Mouse (Mus musculus): ENCODE data around the gene Hist3h2ba. TPM values are rescaled to one million over a fixed set of nuclear protein-coding genes. Genes with fewer than 3 reads are reported as not detected.
"Not testable (repeated sequence)": the region's sequence is repeated elsewhere in the genome, so short reads cannot be mapped to it uniquely, and the experiment has no call there.

The Hist3h2ba gene
- total RNA-seq, 1 experiment from 2014 or later: 23.5 TPM

- DNase-seq: peak; percentile 95
These were observed 10.2 kb upstream of the Hist3h2ba start, which contains the start of gene Rnf187 for GRCm38 (mm10) chr11:58938322-58939087. Rnf187 (minus strand) TSS chr11:58938916.

DNA sequence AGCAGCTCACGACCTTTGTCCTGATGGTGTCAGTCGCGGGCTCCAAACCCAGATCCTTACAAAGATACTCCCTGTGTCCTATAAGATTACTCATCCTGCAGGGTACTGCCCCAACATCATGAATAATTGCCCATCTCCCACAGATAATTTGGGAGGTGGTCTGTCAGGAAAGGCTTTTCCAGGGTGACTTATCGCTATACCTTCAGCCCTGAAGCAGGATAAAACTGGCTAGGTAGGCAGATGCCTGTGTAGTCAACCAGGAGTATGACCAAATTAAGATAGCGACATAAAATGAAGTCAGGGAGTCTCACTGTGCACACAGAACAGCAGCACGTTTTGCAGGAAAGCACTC, 9.7 kb upstream of the Hist3h2ba start:
- DNase-seq: no peak

DNA sequence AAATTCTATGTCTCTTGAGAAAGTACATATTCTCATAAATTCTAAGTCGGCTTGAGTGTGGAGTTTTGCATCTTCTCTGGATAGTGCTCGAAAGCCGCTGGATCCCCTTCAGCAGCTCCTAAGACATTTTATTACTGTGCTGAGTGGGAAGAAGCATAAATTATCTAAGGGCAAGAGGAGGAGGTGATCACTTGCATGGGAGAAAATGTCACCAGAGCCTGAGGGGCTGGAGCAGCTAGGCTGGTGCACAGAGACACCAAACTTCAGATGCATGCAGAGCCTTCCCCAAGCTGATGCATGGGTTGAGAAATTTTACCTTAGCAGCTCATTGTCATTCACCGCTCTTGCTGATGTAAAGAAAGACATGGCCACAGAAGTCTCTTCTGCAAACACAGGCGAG, 4.6 kb upstream of the Hist3h2ba start:
- no peak for DNase-seq

DNA sequence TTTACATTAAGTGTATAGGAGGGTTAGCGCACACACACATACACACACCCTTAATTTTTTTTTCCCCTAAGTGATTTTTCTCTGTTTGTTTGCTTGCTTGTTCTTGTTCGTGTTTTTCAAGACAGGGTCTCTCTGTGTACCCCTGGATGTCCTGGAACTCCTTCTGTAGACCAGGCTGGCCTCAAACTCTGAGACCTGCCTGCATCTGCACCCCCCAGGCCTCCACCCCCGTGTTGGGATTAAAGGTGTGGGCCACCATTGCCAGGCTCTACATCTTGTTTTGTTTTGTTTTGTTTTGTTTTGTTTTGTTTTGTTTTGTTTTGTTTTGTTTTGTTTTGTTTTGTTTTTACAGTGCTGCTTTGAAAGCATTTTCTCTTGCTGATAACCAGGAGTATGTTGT, 1.4 kb upstream of the Hist3h2ba start:
- DNase-seq: no peak

DNA sequence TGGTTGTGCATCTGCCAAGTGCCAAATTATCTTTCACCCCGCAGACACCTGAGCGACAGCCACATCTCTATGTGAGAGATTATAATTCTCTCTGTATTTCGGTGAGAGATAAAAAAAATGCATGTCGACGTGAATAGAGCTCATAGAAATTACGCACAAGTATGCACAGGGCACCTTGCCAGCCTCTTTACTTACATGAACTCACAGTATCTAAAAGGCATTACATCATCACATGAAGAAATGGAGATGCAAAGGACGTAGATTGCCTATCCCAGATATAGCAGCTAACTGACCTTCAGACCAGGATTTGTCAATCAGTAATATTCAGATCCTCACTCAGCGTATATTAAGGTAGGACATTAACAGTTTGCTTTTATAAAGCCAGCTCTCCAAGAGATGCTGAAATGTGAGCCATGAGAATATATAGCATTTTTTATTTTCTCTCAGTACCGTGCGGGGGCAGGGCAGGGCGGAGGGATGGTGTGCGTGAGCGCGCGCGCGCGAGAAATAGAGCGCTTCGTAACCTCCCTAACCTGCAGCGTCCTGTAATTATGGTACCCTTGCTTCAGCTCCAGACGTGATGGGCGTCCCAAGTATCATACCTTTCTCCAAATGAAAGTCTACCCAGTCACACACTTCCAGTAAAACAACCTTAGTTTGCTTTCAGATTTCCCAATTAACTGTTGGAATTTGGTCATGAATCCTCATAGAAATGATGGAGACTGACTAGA, 757 bp upstream of the Hist3h2ba start:
- no peak for DNase-seq

GRCm38 (mm10) chr11:58949480-58950431, 1.0 kb downstream of the Hist3h2ba start:
- peak; percentile 3 for DNase-seq

DNA sequence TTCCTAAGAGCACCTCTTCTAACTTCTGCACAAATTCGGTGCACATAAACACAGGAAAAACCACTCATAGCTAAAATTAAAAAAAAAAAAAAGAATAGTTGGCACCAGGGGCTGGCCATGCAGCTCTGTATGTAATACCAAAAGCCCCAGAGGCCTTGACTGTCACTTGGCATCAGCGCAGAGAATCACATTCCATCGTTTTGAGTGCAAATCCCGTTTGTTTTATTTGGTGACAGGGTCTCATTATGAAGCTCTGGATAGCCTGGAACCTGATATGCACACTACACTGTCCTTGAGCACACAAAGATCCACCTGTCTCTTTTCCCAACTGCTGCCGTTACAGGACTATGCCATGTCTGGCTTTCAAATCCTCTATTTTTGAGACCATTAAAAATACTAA, 2.5 kb downstream of the Hist3h2ba start:
- DNase-seq: no peak

DNA sequence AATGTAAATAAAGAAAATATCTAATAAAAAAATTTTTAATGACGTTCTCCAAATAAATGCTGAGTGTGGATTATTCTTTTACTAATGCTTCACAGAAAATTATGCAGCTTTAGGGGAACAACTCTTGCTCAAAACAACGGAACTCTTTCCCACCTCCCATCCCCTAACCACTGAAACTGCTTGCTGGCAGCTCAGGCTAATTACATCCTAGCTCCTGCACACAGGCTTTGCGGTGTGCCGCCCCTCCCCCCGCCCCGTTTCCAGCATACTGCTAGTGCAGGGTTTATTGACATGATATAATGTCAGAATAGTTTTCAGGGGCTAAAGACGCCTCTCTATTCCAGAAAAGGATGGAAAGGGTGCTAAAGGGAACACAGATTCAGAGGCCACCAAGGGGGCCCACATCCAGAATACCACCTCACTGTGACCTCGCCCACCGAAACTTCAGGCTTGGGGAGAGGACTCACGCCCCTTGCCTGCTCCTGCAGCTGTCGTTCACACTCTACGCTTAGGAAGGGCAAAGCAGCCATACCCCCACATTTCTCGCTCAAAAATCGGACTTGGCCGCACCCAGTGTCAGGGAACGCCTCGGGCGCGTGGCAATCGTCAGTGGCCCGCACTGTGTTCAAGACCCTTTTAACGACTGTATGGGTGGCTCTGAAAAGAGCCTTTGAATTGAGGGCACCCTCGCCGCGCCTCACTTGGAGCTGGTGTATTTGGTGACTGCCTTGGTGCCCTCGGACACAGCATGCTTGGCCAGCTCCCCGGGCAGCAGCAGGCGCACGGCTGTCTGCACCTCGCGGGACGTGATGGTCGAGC, 4.8 kb downstream of the Hist3h2ba start:
- DNase-seq: peak; percentile 37

DNA sequence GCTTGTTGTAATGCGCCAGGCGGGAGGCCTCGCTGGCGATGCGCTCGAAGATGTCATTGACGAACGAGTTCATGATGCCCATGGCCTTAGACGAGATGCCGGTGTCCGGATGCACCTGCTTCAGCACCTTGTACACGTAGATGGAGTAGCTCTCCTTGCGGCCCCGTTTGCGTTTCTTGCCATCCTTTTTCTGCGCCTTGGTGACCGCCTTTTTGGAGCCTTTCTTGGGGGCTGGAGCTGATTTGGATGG, 5.4 kb downstream of the Hist3h2ba start:
- DNase-seq: not testable (repeated sequence)

- peak; percentile 89 for DNase-seq
These were observed 5.9 kb downstream of the Hist3h2ba start, which contains the start of the genes Hist3h2a and Trim17 for GRCm38 (mm10) chr11:58954420-58955142. Hist3h2a (plus strand) TSS chr11:58954685. Trim17 (plus strand) TSS chr11:58954685.

- DNase-seq: peak; percentile 25
These were observed 6.6 kb downstream of the Hist3h2ba start for GRCm38 (mm10) chr11:58955143-58955867.

DNA sequence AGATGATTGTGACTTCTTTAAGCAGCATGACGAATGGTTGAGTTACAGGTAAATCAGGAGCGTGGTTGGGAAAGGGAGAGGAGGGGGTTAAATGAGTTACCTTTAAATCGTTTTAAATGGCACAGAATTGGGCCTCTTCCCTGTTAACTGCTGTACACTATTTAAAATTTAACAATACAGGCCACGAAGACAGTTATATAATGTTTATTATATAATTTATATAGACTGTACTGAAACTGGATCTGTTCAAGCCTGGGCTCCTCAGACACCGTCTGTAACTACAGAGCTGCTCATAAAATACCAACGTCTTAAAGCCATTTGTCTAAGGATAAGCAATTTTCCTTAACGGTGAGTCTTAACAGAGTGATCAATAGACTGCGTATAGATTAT, 7.1 kb downstream of the Hist3h2ba start:
- no peak for DNase-seq

DNA sequence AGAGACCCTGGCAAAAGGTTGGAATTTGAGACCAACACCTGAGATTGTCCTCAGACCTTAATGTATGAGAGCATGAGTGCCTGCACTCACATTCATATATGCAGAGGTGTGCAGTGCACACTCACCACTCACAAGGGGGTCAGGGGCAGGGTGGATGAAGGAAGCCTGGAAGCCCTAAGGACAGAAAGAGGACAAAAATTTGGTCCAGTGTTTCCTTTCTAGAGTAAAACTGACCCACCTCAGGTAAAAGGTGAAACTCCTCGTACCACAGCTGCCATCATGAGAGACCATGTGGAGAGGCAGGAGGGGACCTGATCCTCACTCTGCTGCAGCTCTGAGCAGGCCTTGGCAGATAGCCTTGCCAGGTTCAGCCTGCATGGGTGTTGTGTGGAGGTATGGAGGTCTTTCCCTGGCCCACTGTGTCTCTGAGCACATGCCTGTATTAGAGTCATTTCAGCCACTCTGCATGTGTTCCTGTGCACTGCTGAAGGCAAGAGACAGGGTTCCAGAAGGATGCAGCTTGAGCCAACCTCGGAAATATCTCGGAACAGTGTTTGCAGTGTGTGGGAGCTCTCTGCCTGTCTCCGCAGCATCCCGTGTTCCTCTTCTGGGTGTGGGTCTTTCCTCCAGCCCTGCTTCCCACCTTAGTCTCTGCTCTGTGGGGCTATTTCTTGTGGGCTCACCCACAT, 8.7 kb downstream of the Hist3h2ba start:
- DNase-seq: no peak

DNA sequence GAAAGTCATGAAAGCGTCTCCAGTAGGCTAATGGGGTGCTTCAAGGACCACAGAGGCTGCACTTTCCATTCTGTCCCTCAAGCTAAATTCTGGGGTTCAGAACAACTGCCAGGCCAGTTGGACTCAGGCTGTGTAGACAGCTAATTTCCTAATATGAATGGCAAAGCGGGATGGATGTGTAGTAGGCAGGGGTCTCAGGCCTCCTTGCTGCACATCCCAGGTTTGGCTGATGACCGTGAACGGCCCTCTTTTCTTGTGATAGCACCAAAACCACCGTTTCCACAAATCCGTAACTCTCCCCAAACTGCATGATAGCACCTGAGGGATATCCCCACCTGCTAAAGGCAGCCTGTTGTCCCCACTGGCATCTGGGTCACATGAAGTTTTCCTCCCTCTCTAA, 9.8 kb downstream of the Hist3h2ba start:
- no peak for DNase-seq

GRCm38 (mm10) chr11:58959186-58959825, 10.6 kb downstream of the Hist3h2ba start:
- DNase-seq: no peak

GRCm38 (mm10) chr11:58959921-58960465, 11.3 kb downstream of the Hist3h2ba start:
- peak; percentile 90 for DNase-seq

- no peak for DNase-seq
These were observed 12.9 kb downstream of the Hist3h2ba start for GRCm38 (mm10) chr11:58961364-58962177.

DNA sequence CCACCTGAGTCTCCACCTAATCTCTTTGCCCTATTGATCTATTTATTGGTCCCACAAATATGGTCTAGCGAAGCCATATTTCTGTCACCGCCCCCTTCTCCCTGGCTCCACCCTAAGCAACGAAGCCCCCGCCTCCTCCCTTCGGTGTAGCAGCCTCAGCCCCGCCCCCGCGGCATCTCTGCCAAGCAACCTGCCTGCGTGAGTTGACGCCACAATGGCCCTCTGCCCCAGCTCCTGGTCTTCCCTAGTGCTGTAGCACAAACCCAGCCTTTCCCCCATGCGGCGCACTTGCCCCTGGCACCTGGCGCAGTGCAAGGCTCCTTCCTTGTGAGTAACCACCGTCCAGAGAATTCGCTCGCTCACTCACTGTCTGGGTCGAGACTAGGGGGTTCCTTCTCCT, 14.8 kb downstream of the Hist3h2ba start:
- DNase-seq: peak; percentile 79

Measured in adrenal gland, postnatal 14 days (tissue).